Mouse (Mus musculus) left cerebral cortex, postnatal 36 days (tissue): ENCODE measurements around the gene Brox. TPM values are rescaled to one million over a fixed set of nuclear protein-coding genes. Genes with fewer than 3 reads are reported as not detected.

Experiments
- total RNA-seq, 2 experiments: library from RNA; stranded (reverse); gene quantifications; 2 replicates each; pipeline ENCODE4 v1.2.3; 2021

Gene Brox
- total RNA-seq, 2 experiments from 2014 or later = 45.6 to 54.2 TPM

Other genes with a start within 250 kb of the Brox start
- gene Disp1, start 75.7 kb downstream of the Brox start, total RNA-seq = 1 to 10 TPM; 5.6 to 6.8 TPM
- 10 to 100 TPM; 49.6 to 54.4 TPM for gene Aida, start 679 bp downstream of the Brox start, total RNA-seq
- gene Mia3, start 72.3 kb upstream of the Brox start, total RNA-seq = 100 to 1,000 TPM; 217 to 225 TPM
- 10 to 100 TPM; 11.6 to 21.1 TPM for gene Taf1a, start 91.7 kb upstream of the Brox start, total RNA-seq
- gene Hhipl2, start 120.9 kb upstream of the Brox start, total RNA-seq = under 1 TPM; 0.30 to 0.57 TPM